Mouse (Mus musculus) cerebellum, adult 2 months (tissue): ENCODE results near the gene Ncapg. TPM values are rescaled to one million over a fixed set of nuclear protein-coding genes. Genes with fewer than 3 reads are reported as not detected.
A peak's percentile ranks its signal among the peaks of the same experiment; 100 is the strongest.

Experiments used
- DNase-seq, 2 experiments: peaks; one replicate each; pipeline ENCODE4 v3.0.0; 2021
- H3K27ac ChIP-seq: fragments of 200-500 bp; 2 replicates; pipeline ENCODE4 v1.5.1; 2012; ENCODE audit warnings: low read length, control low read depth, inconsistent platforms; ENCODE audit not compliant: insufficient read depth
- H3K27me3 ChIP-seq: fragments of 200-500 bp; 2 replicates; pipeline ENCODE4 v1.6.1; 2012; ENCODE audit warnings: inconsistent platforms, mild to moderate bottlenecking, low read length, moderate library complexity; ENCODE audit not compliant: control insufficient read depth, insufficient read depth
- H3K4me1 ChIP-seq: fragments of 200-500 bp; 2 replicates; pipeline ENCODE4 v1.6.1; 2011; ENCODE audit warnings: low read length; ENCODE audit not compliant: control insufficient read depth, insufficient read depth
- H3K4me3 ChIP-seq: fragments of 200-500 bp; replicated peaks from 2 replicates; pipeline ENCODE3; 2011; ENCODE audit warnings: mild to moderate bottlenecking, low read depth, low read length, control low read depth; ENCODE audit not compliant: insufficient read depth
- CTCF ChIP-seq: fragments of 200-500 bp; IDR thresholded peaks from 2 replicates; pipeline ENCODE4 v1.5.1; 2011; ENCODE audit warnings: low read depth, mild to moderate bottlenecking, control low read depth, low read length, moderate library complexity, borderline replicate concordance; ENCODE audit not compliant: insufficient read depth
- POLR2A ChIP-seq: fragments of 200-500 bp; IDR thresholded peaks from 2 replicates; pipeline ENCODE4 v1.6.1; 2011; ENCODE audit warnings: low read length, control low read depth, borderline replicate concordance; ENCODE audit not compliant: insufficient read depth
- WGBS: fragments of 180-500 bp; shearing (Covaris S2); methylation state at CpG from one replicate; pipeline ENCODE4 v1.1.7; 2018; 5-methylcytosine and 5-hydroxymethylcytosine counted together
- polyA plus RNA-seq: library from polyadenylated mRNA; depleted of rRNA; stranded (reverse); fragments of >200 nt; gene quantifications from 2 replicates; pipeline ENCODE4 v1.2.3, GENCODE M21; 2012; rRNA removed

Gene Ncapg
- 0.10 and 0.11 TPM in 2 replicates for polyA plus RNA-seq

DNA sequence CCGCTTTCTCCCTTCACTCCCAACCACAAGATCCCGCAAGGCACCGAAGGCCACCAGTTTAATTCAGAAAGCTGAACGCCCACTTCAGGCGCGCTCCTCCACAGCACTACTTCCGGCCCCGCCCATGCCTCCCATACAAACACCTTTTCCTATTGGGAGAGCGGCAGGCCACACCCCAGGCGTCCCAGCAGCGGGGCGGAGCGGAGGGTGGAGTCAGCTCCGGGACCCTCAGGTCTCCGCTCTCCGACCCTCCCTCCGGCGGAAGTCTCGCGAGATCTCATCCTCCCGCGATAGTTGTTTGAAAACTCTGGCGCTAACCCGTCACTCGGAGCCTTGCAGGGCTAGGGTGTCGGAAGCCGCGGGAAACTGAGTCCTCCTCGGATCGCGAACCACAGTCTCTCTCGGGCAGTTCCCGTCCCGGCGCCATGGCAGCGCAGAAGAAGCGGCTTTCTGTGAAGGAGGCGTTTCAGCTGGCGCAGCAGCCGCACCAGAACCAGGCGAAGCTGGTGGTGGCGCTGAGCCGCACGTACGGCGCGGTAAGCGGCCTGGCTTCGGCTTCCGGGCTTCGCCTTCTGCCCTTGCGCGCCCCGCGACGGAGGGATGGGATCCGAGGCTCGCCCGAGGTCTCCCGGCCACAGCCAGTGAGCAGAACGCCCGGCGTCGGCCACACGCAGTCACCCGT, at the start of gene Ncapg:
Gene Ncapg, plus strand, starts transcription at position 322 of the 682 bp plus-strand sequence.
- H3K27ac ChIP-seq: no peak within 1 kb of the TSS
- peak within 1 kb of the TSS; percentile 83 for H3K4me3 ChIP-seq
- H3K4me1 ChIP-seq: no peaks in the 10 kb centered on the region
- H3K27me3 ChIP-seq: no peaks in the 10 kb centered on the region
- WGBS: under 1% methylated on average over 66 of the region's 66 CpGs
- DNase-seq: peak; percentile 98 to 99
- TF ChIP-seq POLR2A (peak; percentile 46; the same call in 1 of the 2 replicates), CTCF (no peak)

DNA sequence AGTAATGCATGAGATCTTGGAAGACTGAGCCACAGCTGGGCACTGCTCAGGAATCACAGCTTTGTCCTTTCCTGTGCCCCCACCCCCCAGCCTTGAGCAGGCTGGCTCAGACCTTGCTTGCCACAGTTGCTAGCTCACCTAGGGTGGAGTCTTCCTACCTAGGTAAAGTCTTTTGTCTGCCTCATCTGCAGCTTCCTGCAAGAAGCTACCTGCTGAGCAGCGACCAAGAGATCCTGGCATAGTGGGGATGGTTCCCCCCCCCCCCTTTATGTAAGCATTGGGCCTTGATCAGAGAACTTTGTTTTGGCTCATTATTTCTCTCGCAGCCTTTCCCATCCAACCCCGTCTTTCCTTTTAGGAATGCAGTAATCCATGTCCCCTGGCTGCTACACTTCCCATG, 48.2 kb upstream of the Ncapg start:
- 60% methylated on average over 3 of the region's 3 CpGs for WGBS
- Histone ChIP-seq H3K27ac (no peak overlapping the region), H3K4me3 (no peak overlapping the region), H3K4me1 (no peaks in the 10 kb centered on the region; the same call in 1 of the 2 replicates), H3K27me3 (no peaks in the 10 kb centered on the region)
- no peak for DNase-seq
- no peak for TF ChIP-seq POLR2A
- TF ChIP-seq CTCF: no peak

DNA sequence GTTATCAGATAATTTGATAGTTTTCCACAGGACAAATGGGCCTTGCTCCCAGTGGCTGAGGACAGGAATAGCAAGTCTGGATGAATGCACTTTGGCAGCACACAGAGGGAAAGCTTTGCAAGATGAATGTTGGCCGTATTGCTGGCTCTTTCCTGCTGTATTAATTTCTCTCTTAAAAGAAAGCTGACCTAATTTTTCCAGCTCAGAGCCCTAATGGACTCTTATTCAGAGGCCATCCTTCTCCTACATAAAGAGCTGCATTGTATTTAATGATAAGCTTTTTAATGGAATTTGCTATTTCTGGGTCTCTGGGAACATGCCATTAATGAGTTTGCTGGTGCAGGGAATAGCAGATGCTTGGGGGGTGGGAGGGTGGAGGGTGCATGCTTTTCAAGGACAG, 41.9 kb upstream of the Ncapg start:
- peak overlapping the region; percentile 84 for H3K27ac ChIP-seq
- WGBS: 4% methylated on average over 1 of the region's 1 CpGs
- H3K4me3 ChIP-seq: no peak overlapping the region
- peaks cover 16% of the 10 kb centered on the region; the same call in 1 of the 2 replicates for H3K4me1 ChIP-seq
- no peak for TF ChIP-seq POLR2A
- peak; percentile 22; the same call in 1 of the 2 replicates for TF ChIP-seq CTCF
- no peaks in the 10 kb centered on the region for H3K27me3 ChIP-seq
- DNase-seq: peak; percentile 35 to 80

DNA sequence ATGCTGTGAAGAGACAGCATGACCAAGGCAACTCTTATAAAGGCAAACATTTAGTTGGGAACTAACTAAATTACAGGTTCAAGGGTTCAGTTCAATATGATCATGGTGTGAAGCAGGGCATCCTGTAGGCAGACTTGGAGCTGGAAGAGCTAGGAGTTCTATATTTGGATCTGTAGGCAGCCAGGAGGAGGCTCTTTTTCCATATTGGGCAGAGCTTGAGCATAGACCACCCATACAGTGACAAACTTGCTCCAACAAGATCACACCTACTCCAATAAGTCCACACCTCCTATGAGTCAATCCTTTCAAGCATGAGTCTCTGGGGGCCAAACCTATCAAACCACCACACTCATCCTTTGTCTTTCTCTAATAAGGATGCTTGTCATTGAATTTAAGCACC, 40.2 kb upstream of the Ncapg start:
- DNase-seq: no peak
- TF ChIP-seq CTCF (no peak), POLR2A (no peak)

DNA sequence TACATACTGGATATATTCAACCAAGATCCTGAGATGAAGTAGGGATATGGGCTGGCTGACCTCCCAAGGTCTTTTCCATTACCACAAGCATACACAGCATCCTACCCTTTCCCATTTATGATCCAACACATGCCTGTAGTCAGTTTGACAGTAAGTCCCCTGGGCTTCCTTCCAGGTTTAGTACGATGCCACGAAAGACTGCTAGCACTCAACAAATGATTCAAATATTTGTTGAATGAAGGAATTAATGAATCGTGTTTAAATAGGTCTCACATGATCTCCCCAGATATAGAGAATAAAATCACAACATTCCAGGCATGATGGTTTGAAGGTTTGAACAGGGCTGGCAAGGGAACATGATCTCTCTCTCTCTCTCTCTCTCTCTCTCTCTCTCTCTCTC, 31.3 kb upstream of the Ncapg start:
- H3K27me3 ChIP-seq: no peaks in the 10 kb centered on the region
- H3K27ac ChIP-seq: 0 out of 2 replicates have a peak overlapping the region, but pooled peaks have one; percentile 61
- H3K4me3 ChIP-seq: peak overlapping the region; percentile 64
- WGBS: 0% methylated on average over 3 of the region's 3 CpGs
- H3K4me1 ChIP-seq: no peaks in the 10 kb centered on the region
- peak; percentile 15 to 32 for DNase-seq
- TF ChIP-seq CTCF (no peak), POLR2A (no peak)

More for the DNA sequence above, 40.2 kb upstream of the Ncapg start:
- no peaks in the 10 kb centered on the region for H3K27me3 ChIP-seq
- H3K4me3 ChIP-seq: no peak overlapping the region
- H3K4me1 ChIP-seq: peaks cover 16% of the 10 kb centered on the region; the same call in 1 of the 2 replicates
- H3K27ac ChIP-seq: no peak overlapping the region

DNA sequence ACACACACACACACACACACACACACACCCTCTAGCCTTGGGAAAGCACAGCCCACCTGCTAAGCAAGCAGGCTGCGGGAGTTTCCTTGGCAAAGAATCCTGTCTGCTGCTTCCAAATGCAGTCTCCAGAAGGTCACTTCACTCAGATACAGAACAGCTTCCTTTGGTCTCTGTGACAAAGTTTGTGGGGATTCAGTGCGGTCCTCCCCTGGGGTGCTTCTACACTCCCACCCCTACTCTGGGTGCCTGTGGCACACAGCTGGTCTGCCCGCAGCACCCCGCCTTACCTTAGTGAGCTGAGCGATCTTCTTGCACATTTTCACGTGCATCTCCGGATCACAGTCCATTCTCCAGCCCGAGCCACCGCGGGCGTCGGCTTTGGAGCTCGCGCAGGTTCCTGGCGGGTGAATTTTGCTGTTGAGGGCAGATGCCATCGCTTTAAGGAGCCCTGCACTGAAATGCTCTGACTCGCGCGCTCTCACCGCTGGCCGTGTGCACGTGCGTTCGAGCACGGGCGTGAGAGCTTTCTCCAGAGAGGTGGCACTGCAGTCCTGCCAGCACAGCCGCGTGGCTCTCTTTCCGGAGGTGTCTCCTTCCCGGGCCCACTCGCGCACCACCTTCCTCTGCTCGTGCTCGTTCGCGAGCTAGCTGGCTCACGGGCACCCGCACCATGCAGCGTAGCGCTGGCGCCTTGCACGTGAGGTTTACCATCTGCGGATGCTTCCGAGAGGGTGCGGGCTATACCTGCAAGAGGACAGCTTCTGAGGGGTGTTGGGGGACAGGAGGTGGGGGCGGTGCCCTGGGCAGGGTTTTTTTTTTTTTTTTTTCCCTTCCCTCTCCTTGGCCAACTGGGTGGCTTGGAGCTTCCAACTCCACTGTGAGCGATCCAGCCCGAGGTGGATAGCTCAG, 30.7 kb upstream of the Ncapg start, which contains the start of gene Fam184b:
Gene Fam184b, minus strand, starts transcription at position 809 of the 909 bp plus-strand sequence.
- H3K4me1 ChIP-seq: no peaks in the 10 kb centered on the region
- peak; percentile 84 for DNase-seq
- H3K27me3 ChIP-seq: no peaks in the 10 kb centered on the region
- WGBS: under 1% methylated on average over 48 of the region's 48 CpGs
- H3K27ac ChIP-seq: peak within 1 kb of the TSS; percentile 61
- H3K4me3 ChIP-seq: peak within 1 kb of the TSS; percentile 64
- TF ChIP-seq POLR2A: 0 out of 2 replicates have a peak, but pooled peaks have one; percentile 15
- TF ChIP-seq CTCF: no peak

DNA sequence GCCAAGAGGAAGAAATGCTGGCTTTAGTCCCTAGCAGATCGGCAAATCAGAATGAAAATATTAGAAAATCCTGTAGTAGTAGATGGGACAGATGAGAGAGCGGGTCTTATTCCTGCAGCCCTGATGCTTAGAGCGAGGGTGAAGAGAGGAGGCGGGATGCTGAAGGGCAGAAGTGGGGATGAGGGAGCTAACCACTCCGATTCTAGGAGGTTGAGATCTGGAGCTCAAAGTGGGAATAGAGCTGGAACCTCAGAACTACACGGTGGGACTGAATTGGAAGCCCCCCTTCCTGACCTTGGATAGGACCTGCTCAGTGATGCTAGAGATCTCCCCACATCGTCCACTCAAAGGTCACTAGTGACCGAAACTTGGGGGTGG, 30.0 kb upstream of the Ncapg start:
- peak in 1 of 2 experiments; percentile 48 for DNase-seq
- WGBS: 1% methylated on average over 8 of the region's 8 CpGs
- TF ChIP-seq CTCF (no peak), POLR2A (no peak)
- Histone ChIP-seq H3K4me1 (no peaks in the 10 kb centered on the region), H3K27me3 (no peaks in the 10 kb centered on the region), H3K4me3 (peak overlapping the region; percentile 64), H3K27ac (peak overlapping the region; percentile 19; the same call in 1 of the 2 replicates)
